37 mouse cellular contexts compared by ENCODE assay signal in the genomic region with DNA sequence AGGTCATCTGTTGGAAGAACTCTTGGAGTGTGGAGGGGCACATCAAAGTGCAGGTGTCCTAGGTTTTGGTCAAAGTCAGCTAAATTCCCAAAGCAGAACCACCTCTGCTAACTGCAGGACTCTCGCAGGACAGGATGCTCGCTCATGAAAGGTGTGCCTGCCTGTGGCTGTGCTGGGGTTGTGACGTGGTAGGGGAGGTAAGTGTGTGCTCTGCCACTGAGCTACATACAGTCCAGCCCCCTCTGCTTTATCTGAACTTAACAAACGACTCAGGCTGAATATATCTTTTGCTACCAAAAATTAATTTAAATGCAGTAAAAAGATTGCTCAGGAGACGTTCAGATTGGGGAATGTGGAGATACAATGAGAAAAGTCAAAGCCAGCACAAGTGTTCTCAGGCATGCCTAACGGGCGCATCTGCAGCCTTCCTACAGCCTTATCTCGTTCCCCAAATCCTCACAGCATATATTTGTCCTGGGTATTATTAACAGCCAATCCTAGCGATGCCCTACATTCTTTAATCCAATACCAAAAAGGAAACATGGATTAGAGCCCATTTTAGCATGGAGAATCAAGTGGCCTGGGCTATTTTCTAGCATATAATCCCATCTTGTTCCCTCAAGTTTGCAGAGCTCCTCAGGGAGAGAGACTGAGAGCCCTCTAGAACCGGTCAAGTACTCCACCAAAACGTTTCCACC. TPM values are rescaled to one million over a fixed set of nuclear protein-coding genes. Genes with fewer than 3 reads are reported as not detected.
DNase-seq lines count a peak whose midpoint lies in the region; ATAC-seq and TF ChIP-seq lines count a peak whose summit lies in the region.
"Had no signal": no experiment of that assay in that cellular context is flagged by ENCODE, and none has a peak within 500 bp of the region (broad histone marks: within the 10 kb centered on the region; RNA-seq: fewer than 3 reads in every experiment).

No protein-coding gene starts in this region.

- peaks cover 43% of the 10 kb centered on the region for H3K4me1 ChIP-seq in cerebellum, adult 2 months (ENCODE audit: control insufficient read depth, insufficient read depth, low read length)
- peaks cover 22% of the 10 kb centered on the region for H3K4me1 ChIP-seq in heart, embryonic 15.5 days (replicated peaks)
- peaks cover 14% of the 10 kb centered on the region for H3K4me1 ChIP-seq in liver, embryonic 13.5 days (replicated peaks)
- H3K4me1 ChIP-seq in liver, embryonic 11.5 days (replicated peaks; ENCODE audit: control insufficient read depth, insufficient read depth, low read length): no peaks in the 10 kb centered on the region

- no peak for TF ChIP-seq POLR2A in cerebellum, adult 2 months (IDR thresholded peaks at IDR 0.05; ENCODE audit: borderline replicate concordance, insufficient read depth, low read length)

- WGBS in cerebellum, adult 2 months: 22% methylated on average over 11 of the region's 11 CpGs
- 50% methylated on average over 11 of the region's 11 CpGs for WGBS in heart, embryonic 15.5 days
- WGBS in liver, embryonic 13.5 days (ENCODE audit: insufficient replicate concordance): 36% methylated on average over 11 of the region's 11 CpGs
- 54% methylated on average over 11 of the region's 11 CpGs for WGBS in liver, embryonic 11.5 days

- no peak for ATAC-seq in cerebellum, adult (ENCODE audit: insufficient number of reproducible peaks, low FRiP score, low TSS enrichment)
- ATAC-seq in heart, embryonic 15.5 days (replicated peaks; ENCODE audit: insufficient number of reproducible peaks, insufficient read depth, low FRiP score, low read depth): no peak
- ATAC-seq in liver, embryonic 13.5 days (ENCODE audit: low read depth): 0 out of 2 replicates have a peak, but pooled peaks have one; percentile 48
- no peak for ATAC-seq in liver, embryonic 11.5 days (replicated peaks; ENCODE audit: low FRiP score)
- peak; percentile 86 for ATAC-seq in megakaryocyte-erythroid progenitor cell, adult 5-6 weeks (replicated peaks; ENCODE audit: low FRiP score, low TSS enrichment, poor library complexity, severe bottlenecking)
- ATAC-seq: activated CD4-positive, CD25-positive, alpha-beta regulatory T cell, adult 4 months; forebrain, postnatal 0 days; intestine, embryonic 16.5 days; liver, embryonic 12.5 days; lung, postnatal 0 days; midbrain, embryonic 15.5 days had no signal

- no peak for TF ChIP-seq CTCF in cerebellum, adult 2 months (IDR thresholded peaks at IDR 0.05; ENCODE audit: borderline replicate concordance, insufficient read depth, low read depth, low read length)

- no peak overlapping the region for H3K4me2 ChIP-seq in heart, embryonic 15.5 days
- H3K4me2 ChIP-seq in liver, embryonic 13.5 days: no peak overlapping the region
- no peak overlapping the region for H3K4me2 ChIP-seq in liver, embryonic 11.5 days
- H3K4me2 ChIP-seq: hindbrain, embryonic 13.5 days; limb, embryonic 13.5 days; liver, embryonic 12.5 days; midbrain, embryonic 15.5 days had no signal

- no peak overlapping the region for H3K4me3 ChIP-seq in cerebellum, adult 2 months (replicated peaks; ENCODE audit: insufficient read depth, low read depth, low read length)
- no peak overlapping the region for H3K4me3 ChIP-seq in heart, embryonic 15.5 days
- no peak overlapping the region for H3K4me3 ChIP-seq in liver, embryonic 13.5 days (replicated peaks)
- H3K4me3 ChIP-seq in liver, embryonic 11.5 days (ENCODE audit: low read depth, low read length): no peak overlapping the region
- H3K4me3 ChIP-seq: erythroblast, embryonic 14.5 days; hindbrain, embryonic 13.5 days; limb, embryonic 13.5 days; liver, embryonic 12.5 days; midbrain, embryonic 15.5 days had no signal

- H3K9ac ChIP-seq in heart, embryonic 15.5 days: no peak overlapping the region
- H3K9ac ChIP-seq in liver, embryonic 13.5 days: no peak overlapping the region
- no peak overlapping the region for H3K9ac ChIP-seq in liver, embryonic 11.5 days (ENCODE audit: low read depth, low read length)
- H3K9ac ChIP-seq: forebrain, postnatal 0 days; hindbrain, embryonic 13.5 days; limb, embryonic 13.5 days; liver, embryonic 12.5 days; midbrain, embryonic 15.5 days had no signal

- H3K27ac ChIP-seq in cerebellum, adult 2 months (ENCODE audit: insufficient read depth, low read length): peak overlapping the region; percentile 91
- H3K27ac ChIP-seq in heart, embryonic 15.5 days: peak overlapping the region; percentile 65
- H3K27ac ChIP-seq in liver, embryonic 13.5 days: no peak overlapping the region
- H3K27ac ChIP-seq in liver, embryonic 11.5 days (ENCODE audit: low read depth, low read length): no peak overlapping the region
- H3K27ac ChIP-seq: hindbrain, embryonic 13.5 days; kidney, postnatal 0 days; limb, embryonic 13.5 days; liver, embryonic 12.5 days; midbrain, embryonic 15.5 days had no signal

- no peaks in the 10 kb centered on the region for H3K9me3 ChIP-seq in heart, embryonic 15.5 days (replicated peaks)
- H3K9me3 ChIP-seq in liver, embryonic 13.5 days (replicated peaks): no peaks in the 10 kb centered on the region
- H3K9me3 ChIP-seq in liver, embryonic 11.5 days (ENCODE audit: control insufficient read depth, low read length): no peaks in the 10 kb centered on the region
- H3K9me3 ChIP-seq: hindbrain, embryonic 13.5 days; limb, embryonic 13.5 days; liver, embryonic 12.5 days; midbrain, embryonic 15.5 days had no signal

- no peak for DNase-seq in cerebellum, adult 2 months
- DNase-seq in heart, postnatal 36 days: no peak
- DNase-seq in liver, embryonic 13.5 days: no peak
- no peak for DNase-seq in liver, embryonic 11.5 days (ENCODE audit: low spot score)
- no peak for DNase-seq in adrenal gland, postnatal 25 days
- DNase-seq: adrenal gland, adult 2 months; cerebellum, adult 11-12 months; cerebellum, postnatal 10 days; forebrain, postnatal 0 days; heart, postnatal 14 days; kidney, adult 8-10 months; kidney, postnatal 4 days; layer of hippocampus, adult 9-11 months; lung, adult 18-20 months; lung, postnatal 4 days; right cerebral cortex, postnatal 25 days; thymus, postnatal 14 days had no signal

- H3K36me3 ChIP-seq in heart, embryonic 15.5 days: no peaks in the 10 kb centered on the region
- H3K36me3 ChIP-seq in liver, embryonic 13.5 days: no peaks in the 10 kb centered on the region
- H3K36me3 ChIP-seq in liver, embryonic 11.5 days (ENCODE audit: control insufficient read depth, insufficient read depth, low read length): no peaks in the 10 kb centered on the region
- H3K36me3 ChIP-seq: limb, embryonic 13.5 days; liver, embryonic 12.5 days; midbrain, embryonic 15.5 days had no signal

- H3K27me3 ChIP-seq in cerebellum, adult 2 months (ENCODE audit: control insufficient read depth, insufficient read depth, low read length): no peaks in the 10 kb centered on the region
- no peaks in the 10 kb centered on the region for H3K27me3 ChIP-seq in heart, embryonic 15.5 days
- no peaks in the 10 kb centered on the region for H3K27me3 ChIP-seq in liver, embryonic 13.5 days
- H3K27me3 ChIP-seq in liver, embryonic 11.5 days (replicated peaks; ENCODE audit: control insufficient read depth, insufficient read depth, low read length): no peaks in the 10 kb centered on the region
- H3K27me3 ChIP-seq: CH12.LX; hindbrain, embryonic 13.5 days; limb, embryonic 13.5 days; liver, embryonic 12.5 days; midbrain, embryonic 15.5 days had no signal

- intact Hi-C loops in heart, postnatal 36 days (cut with DNase I): no loop called here

RNA-seq across cellular contexts. Expression of gene Stxbp1, which starts 17.9 kb away (rescaled TPM):
- 889 and 932 TPM in 2 replicates for polyA plus RNA-seq in cerebellum, adult 2 months (2012; rRNA removed)
- 23.8 and 28.3 TPM in 2 replicates for polyA plus RNA-seq in heart, embryonic 15.5 days (2015; fragmentation: Nextera tagmentation; extraction: Ambion mirVana)
- total RNA-seq in heart, postnatal 36 days (2021): 10 to 100 TPM; 10.1 to 14.3 TPM
- 3.3 and 3.7 TPM in 2 replicates for polyA plus RNA-seq in liver, embryonic 13.5 days (2015; fragmentation: Nextera tagmentation; extraction: Ambion mirVana)
- 11.8 and 12.0 TPM in 2 replicates for polyA plus RNA-seq in liver, embryonic 11.5 days (2014; fragmentation: Nextera tagmentation; extraction: Ambion mirVana)
- 30.2 and 47.7 TPM in 2 replicates for total RNA-seq in megakaryocyte-erythroid progenitor cell, adult 5-6 weeks (2014; fragmentation: Nextera tagmentation)
- 6.5 and 10.4 TPM in 2 replicates for total RNA-seq in megakaryocyte-erythroid progenitor cell, adult 5-6 weeks (2017)
- 15.6 and 22.2 TPM in 2 replicates for total RNA-seq in adrenal gland, postnatal 25 days (2021)

RNA-seq across cellular contexts. Expression of gene Cfap157, which starts 44.9 kb away (rescaled TPM):
- polyA plus RNA-seq in cerebellum, adult 2 months (2012; rRNA removed): 0.70 and 1.7 TPM in 2 replicates
- polyA plus RNA-seq in heart, embryonic 15.5 days (2015; fragmentation: Nextera tagmentation; extraction: Ambion mirVana): 0.16 and 0.52 TPM in 2 replicates
- not detected for total RNA-seq in heart, postnatal 36 days (2021)
- polyA plus RNA-seq in liver, embryonic 13.5 days (2015; fragmentation: Nextera tagmentation; extraction: Ambion mirVana): 0.24 and 0.25 TPM in 2 replicates
- polyA plus RNA-seq in liver, embryonic 11.5 days (2014; fragmentation: Nextera tagmentation; extraction: Ambion mirVana): 0.30 and 0.79 TPM in 2 replicates
- total RNA-seq in megakaryocyte-erythroid progenitor cell, adult 5-6 weeks (2014; fragmentation: Nextera tagmentation): not detected in 2 replicates
- total RNA-seq in megakaryocyte-erythroid progenitor cell, adult 5-6 weeks (2017): not detected in 2 replicates
- total RNA-seq in adrenal gland, postnatal 25 days (2021): not detected in 2 replicates
- total RNA-seq: adrenal gland, adult 2 months; adrenal gland, postnatal 4 days; CH12.LX; common myeloid progenitor, adult 5-6 weeks; ES-E14; gastrocnemius, postnatal 4 days; heart, adult 8-10 months; neutrophil, adult 5-6 weeks had no signal
- polyA plus RNA-seq: activated CD4-positive, CD25-positive, alpha-beta regulatory T cell, adult 4 months; adrenal gland, adult 2 months; erythroblast, embryonic 14.5 days; neural tube, embryonic 11.5 days had no signal

RNA-seq across cellular contexts. Expression of gene Fam129b, which starts 46.8 kb away (rescaled TPM):
- polyA plus RNA-seq in cerebellum, adult 2 months (2012; rRNA removed): 23.9 and 24.5 TPM in 2 replicates
- 43.0 and 57.4 TPM in 2 replicates for polyA plus RNA-seq in heart, embryonic 15.5 days (2015; fragmentation: Nextera tagmentation; extraction: Ambion mirVana)
- 10 to 100 TPM; 22.5 to 26.9 TPM for total RNA-seq in heart, postnatal 36 days (2021)
- polyA plus RNA-seq in liver, embryonic 13.5 days (2015; fragmentation: Nextera tagmentation; extraction: Ambion mirVana): 7.0 and 7.6 TPM in 2 replicates
- polyA plus RNA-seq in liver, embryonic 11.5 days (2014; fragmentation: Nextera tagmentation; extraction: Ambion mirVana): 11.1 and 11.9 TPM in 2 replicates
- 9.0 and 16.3 TPM in 2 replicates for total RNA-seq in megakaryocyte-erythroid progenitor cell, adult 5-6 weeks (2014; fragmentation: Nextera tagmentation)
- 13.8 TPM in 2 replicates for total RNA-seq in megakaryocyte-erythroid progenitor cell, adult 5-6 weeks (2017)
- 14.0 and 15.2 TPM in 2 replicates for total RNA-seq in adrenal gland, postnatal 25 days (2021)

RNA-seq across cellular contexts. Expression of gene Ptrh1, which starts 53.5 kb away (rescaled TPM):
- 7.4 and 8.5 TPM in 2 replicates for polyA plus RNA-seq in cerebellum, adult 2 months (2012; rRNA removed)
- 3.0 and 4.8 TPM in 2 replicates for polyA plus RNA-seq in heart, embryonic 15.5 days (2015; fragmentation: Nextera tagmentation; extraction: Ambion mirVana)
- 1 to 10 TPM; 3.7 to 3.8 TPM for total RNA-seq in heart, postnatal 36 days (2021)
- 2.4 and 3.6 TPM in 2 replicates for polyA plus RNA-seq in liver, embryonic 13.5 days (2015; fragmentation: Nextera tagmentation; extraction: Ambion mirVana)
- polyA plus RNA-seq in liver, embryonic 11.5 days (2014; fragmentation: Nextera tagmentation; extraction: Ambion mirVana): 4.9 and 5.8 TPM in 2 replicates
- 5.2 and 6.9 TPM in 2 replicates for total RNA-seq in megakaryocyte-erythroid progenitor cell, adult 5-6 weeks (2014; fragmentation: Nextera tagmentation)
- total RNA-seq in megakaryocyte-erythroid progenitor cell, adult 5-6 weeks (2017): 0.46 and 3.9 TPM in 2 replicates
- total RNA-seq in adrenal gland, postnatal 25 days (2021): 5.7 and 5.9 TPM in 2 replicates
- total RNA-seq: neutrophil, adult 5-6 weeks had no signal
- polyA plus RNA-seq: erythroblast, embryonic 14.5 days had no signal

RNA-seq across cellular contexts. Expression of gene Ttc16, which starts 53.7 kb away (rescaled TPM):
- 2.0 and 2.6 TPM in 2 replicates for polyA plus RNA-seq in cerebellum, adult 2 months (2012; rRNA removed)
- 0.15 and 0.32 TPM in 2 replicates for polyA plus RNA-seq in heart, embryonic 15.5 days (2015; fragmentation: Nextera tagmentation; extraction: Ambion mirVana)
- under 1 TPM; 0.08 to 0.14 TPM for total RNA-seq in heart, postnatal 36 days (2021)
- polyA plus RNA-seq in liver, embryonic 13.5 days (2015; fragmentation: Nextera tagmentation; extraction: Ambion mirVana): 0.07 and 0.13 TPM in 2 replicates
- 0.30 and 0.31 TPM in 2 replicates for polyA plus RNA-seq in liver, embryonic 11.5 days (2014; fragmentation: Nextera tagmentation; extraction: Ambion mirVana)
- total RNA-seq in megakaryocyte-erythroid progenitor cell, adult 5-6 weeks (2014; fragmentation: Nextera tagmentation): not detected in 2 replicates
- total RNA-seq in megakaryocyte-erythroid progenitor cell, adult 5-6 weeks (2017): 1.6 TPM in 1 of 2 replicates, not detected in the other
- 0.15 and 0.24 TPM in 2 replicates for total RNA-seq in adrenal gland, postnatal 25 days (2021)
- total RNA-seq: common myeloid progenitor, adult 5-6 weeks; gastrocnemius, postnatal 4 days had no signal
- polyA plus RNA-seq: erythroblast, embryonic 14.5 days had no signal

Comparison
In these comparisons a context has a peak if more than half of its experiments do, and no peak if none do; other contexts are left out.
1. ATAC-seq: peak in liver, embryonic 13.5 days (single experiment) and megakaryocyte-erythroid progenitor cell, adult 5-6 weeks (single experiment); none in cerebellum, adult (single experiment), heart, embryonic 15.5 days (single experiment) and liver, embryonic 11.5 days (single experiment).
2. H3K27ac ChIP-seq: peak in cerebellum, adult 2 months (single experiment) and heart, embryonic 15.5 days (single experiment); none in liver, embryonic 13.5 days (single experiment) and liver, embryonic 11.5 days (single experiment).
3. RNA of gene Stxbp1, which starts 17.9 kb away (polyA plus RNA-seq): 889 to 932 TPM in cerebellum, adult 2 months; 23.8 to 28.3 TPM in heart, embryonic 15.5 days, 11.8 to 12.0 TPM in liver, embryonic 11.5 days and 3.3 to 3.7 TPM in liver, embryonic 13.5 days; every median in the first group is over 10 times any median in the second.